Mouse (Mus musculus) liver, embryonic 11.5 days (tissue): ENCODE data around the gene Fos. TPM values are rescaled to one million over a fixed set of nuclear protein-coding genes. Genes with fewer than 3 reads are reported as not detected.

Experiments used
- ATAC-seq: fragments of 200-750 bp; cut with Nextera tagmentation; replicated peaks from 2 replicates; pipeline ENCODE4 v1.8.0; 2017; ENCODE audit warnings: moderate number of reproducible peaks, mild to moderate bottlenecking, moderate TSS enrichment, moderate library complexity; ENCODE audit not compliant: low FRiP score
- DNase-seq: peaks from one replicate; pipeline ENCODE4 v3.0.0-alpha.2; 2017; ENCODE audit warnings: low spot score
- H3K27ac ChIP-seq: fragments of 300-500 bp; sonication (generic); 2 replicates; pipeline ENCODE4 v1.5.1; 2014; ENCODE audit warnings: mild to moderate bottlenecking, low read depth, low read length, control low read depth
- H3K27me3 ChIP-seq: fragments of 300-500 bp; sonication (generic); replicated peaks from 2 replicates; pipeline ENCODE4 v1.6.1; 2014; ENCODE audit warnings: low read length, mixed read lengths; ENCODE audit not compliant: control insufficient read depth, insufficient read depth
- H3K36me3 ChIP-seq: fragments of 300-500 bp; sonication (generic); 2 replicates; pipeline ENCODE4 v1.6.1; 2014; ENCODE audit warnings: mild to moderate bottlenecking, low read length, moderate library complexity, mixed read lengths; ENCODE audit not compliant: control insufficient read depth, insufficient read depth
- H3K4me1 ChIP-seq: fragments of 300-500 bp; sonication (generic); replicated peaks from 2 replicates; pipeline ENCODE4 v1.6.1; 2014; ENCODE audit warnings: low read length, mixed read lengths; ENCODE audit not compliant: control insufficient read depth, insufficient read depth
- H3K4me2 ChIP-seq: fragments of 300-500 bp; sonication (generic); 2 replicates; pipeline ENCODE4 v1.6.1; 2014; ENCODE audit warnings: mild to moderate bottlenecking, control low read depth, moderate library complexity
- H3K4me3 ChIP-seq: fragments of 300-500 bp; sonication (generic); 2 replicates; pipeline ENCODE4 v1.5.1; 2014; ENCODE audit warnings: low read depth, low read length, control low read depth
- H3K9ac ChIP-seq: fragments of 300-500 bp; sonication (generic); 2 replicates; pipeline ENCODE4 v1.6.1; 2014; ENCODE audit warnings: low read depth, low read length, control low read depth
- H3K9me3 ChIP-seq: fragments of 300-500 bp; sonication (generic); 2 replicates; pipeline ENCODE4 v1.6.1; 2016; ENCODE audit warnings: low read length, inconsistent platforms, mixed read lengths; ENCODE audit not compliant: control insufficient read depth
- WGBS: fragments of 180-500 bp; shearing (Covaris S2); extraction: QIAGEN DNeasy Blood & Tissue Kit; methylation state at CpG from one replicate; pipeline ENCODE4 v1.1.7; 2014; 5-methylcytosine and 5-hydroxymethylcytosine counted together
- polyA plus RNA-seq: library from polyadenylated mRNA; unstranded; fragments of >200 nt; fragmentation: Nextera tagmentation; extraction: Ambion mirVana; gene quantifications from 2 replicates; pipeline ENCODE4 v1.2.1, GENCODE M21; 2014

Gene Fos
- polyA plus RNA-seq, 1 experiment from 2014 or later = 1.6 TPM

- H3K27ac ChIP-seq = no peak overlapping the region
- H3K4me3 ChIP-seq = no peak overlapping the region
- no peaks in the 10 kb centered on the region for H3K27me3 ChIP-seq
- no peaks in the 10 kb centered on the region; the same call in 1 of the 2 replicates for H3K4me1 ChIP-seq
- no peak for DNase-seq
- 71% methylated on average over 4 of the region's 4 CpGs for WGBS
- no peak for ATAC-seq
- no peaks in the 10 kb centered on the region for H3K9me3 ChIP-seq
- no peak overlapping the region for H3K9ac ChIP-seq
- no peak overlapping the region for H3K4me2 ChIP-seq
- no peaks in the 10 kb centered on the region for H3K36me3 ChIP-seq
Measured at GRCm38 (mm10) chr12:85502682-85503081, 29.0 kb downstream of the Fos start.

- H3K27ac ChIP-seq = no peak overlapping the region
- no peaks in the 10 kb centered on the region for H3K36me3 ChIP-seq
- 22% methylated on average over 3 of the region's 3 CpGs for WGBS
- DNase-seq (no peak), ATAC-seq (no peak)
- H3K4me3 ChIP-seq = no peak overlapping the region
- no peaks in the 10 kb centered on the region for H3K4me1 ChIP-seq
- no peak overlapping the region for H3K4me2 ChIP-seq
- no peak overlapping the region for H3K9ac ChIP-seq
- no peaks in the 10 kb centered on the region for H3K9me3 ChIP-seq
- H3K27me3 ChIP-seq = no peaks in the 10 kb centered on the region
Measured at GRCm38 (mm10) chr12:85508235-85508634, 34.5 kb downstream of the Fos start.

GRCm38 (mm10) chr12:85510013-85510412 lies 36.3 kb downstream of the Fos start:
- Histone ChIP-seq H3K9me3 (no peaks in the 10 kb centered on the region), H3K4me2 (no peak overlapping the region), H3K9ac (no peak overlapping the region), H3K27ac (no peak overlapping the region), H3K27me3 (no peaks in the 10 kb centered on the region), H3K4me3 (no peak overlapping the region), H3K36me3 (no peaks in the 10 kb centered on the region), H3K4me1 (no peaks in the 10 kb centered on the region)
- 82% methylated on average over 2 of the region's 2 CpGs for WGBS
- ATAC-seq = no peak
- DNase-seq = no peak

- Histone ChIP-seq H3K4me2 (no peak overlapping the region), H3K4me3 (no peak overlapping the region), H3K9ac (no peak overlapping the region), H3K4me1 (no peaks in the 10 kb centered on the region), H3K9me3 (no peaks in the 10 kb centered on the region), H3K27ac (no peak overlapping the region), H3K36me3 (no peaks in the 10 kb centered on the region), H3K27me3 (no peaks in the 10 kb centered on the region)
- no peak for ATAC-seq
- WGBS = 80% methylated on average over 6 of the region's 6 CpGs
- DNase-seq = no peak
Measured at GRCm38 (mm10) chr12:85513789-85514447, 40.2 kb downstream of the Fos start.

GRCm38 (mm10) chr12:85514958-85515357 lies 41.3 kb downstream of the Fos start:
- DNase-seq = no peak
- H3K4me1 ChIP-seq = no peaks in the 10 kb centered on the region
- WGBS = 77% methylated on average over 5 of the region's 5 CpGs

GRCm38 (mm10) chr12:85515865-85516264 lies 42.2 kb downstream of the Fos start:
- Histone ChIP-seq H3K4me3 (no peak overlapping the region), H3K9me3 (no peaks in the 10 kb centered on the region), H3K4me2 (no peak overlapping the region), H3K9ac (no peak overlapping the region), H3K36me3 (no peaks in the 10 kb centered on the region), H3K27me3 (no peaks in the 10 kb centered on the region), H3K27ac (no peak overlapping the region), H3K4me1 (no peaks in the 10 kb centered on the region)
- DNase-seq (no peak), ATAC-seq (no peak)
- 83% methylated on average over 3 of the region's 3 CpGs for WGBS

More at GRCm38 (mm10) chr12:85514958-85515357, 41.3 kb downstream of the Fos start:
- Histone ChIP-seq H3K4me2 (no peak overlapping the region), H3K4me3 (no peak overlapping the region), H3K9ac (no peak overlapping the region), H3K36me3 (no peaks in the 10 kb centered on the region), H3K9me3 (no peaks in the 10 kb centered on the region), H3K27ac (no peak overlapping the region), H3K27me3 (no peaks in the 10 kb centered on the region)
- no peak for ATAC-seq

GRCm38 (mm10) chr12:85517339-85517738 lies 43.6 kb downstream of the Fos start:
- no peaks in the 10 kb centered on the region for H3K27me3 ChIP-seq
- no peak overlapping the region for H3K27ac ChIP-seq
- H3K9ac ChIP-seq = no peak overlapping the region
- 89% methylated on average over 13 of the region's 13 CpGs for WGBS
- H3K36me3 ChIP-seq = no peaks in the 10 kb centered on the region
- H3K9me3 ChIP-seq = no peaks in the 10 kb centered on the region
- H3K4me1 ChIP-seq = no peaks in the 10 kb centered on the region
- no peak overlapping the region for H3K4me2 ChIP-seq
- no peak overlapping the region for H3K4me3 ChIP-seq
- no peak for ATAC-seq
- no peak for DNase-seq

GRCm38 (mm10) chr12:85518009-85518408 lies 44.3 kb downstream of the Fos start:
- DNase-seq (no peak), ATAC-seq (no peak)
- H3K9me3 ChIP-seq = no peaks in the 10 kb centered on the region
- WGBS = 52% methylated on average over 5 of the region's 5 CpGs
- no peak overlapping the region for H3K9ac ChIP-seq
- H3K27me3 ChIP-seq = no peaks in the 10 kb centered on the region
- H3K27ac ChIP-seq = no peak overlapping the region
- H3K4me1 ChIP-seq = 0 out of 2 replicates have a peak, but pooled peaks cover 4% of the 10 kb centered on the region
- no peak overlapping the region for H3K4me3 ChIP-seq
- H3K4me2 ChIP-seq = no peak overlapping the region
- H3K36me3 ChIP-seq = no peaks in the 10 kb centered on the region

GRCm38 (mm10) chr12:85519553-85519952 lies 45.9 kb downstream of the Fos start:
- DNase-seq = no peak
- no peak overlapping the region for H3K4me2 ChIP-seq
- WGBS = 84% methylated on average over 6 of the region's 6 CpGs
- no peaks in the 10 kb centered on the region for H3K9me3 ChIP-seq
- no peak overlapping the region for H3K27ac ChIP-seq
- H3K4me3 ChIP-seq = no peak overlapping the region
- no peak for ATAC-seq
- no peaks in the 10 kb centered on the region for H3K27me3 ChIP-seq
- H3K4me1 ChIP-seq = peaks cover 4% of the 10 kb centered on the region; the same call in 1 of the 2 replicates
- no peaks in the 10 kb centered on the region for H3K36me3 ChIP-seq
- no peak overlapping the region for H3K9ac ChIP-seq
